In genomic region chr17:34027656-34028223, GRCm38 (mm10) we compare ENCODE assay signal across 7 mouse cellular contexts. TPM values are rescaled to one million over a fixed set of nuclear protein-coding genes. Genes with fewer than 3 reads are reported as not detected.
DNase-seq lines count a peak whose midpoint lies in the region; ATAC-seq lines count a peak whose summit lies in the region.

Gene H2-Ke6, minus strand, starts transcription at chr17:34028060.

- peaks cover 48% of the 10 kb centered on the region for H3K4me1 ChIP-seq in intestine, embryonic 14.5 days (replicated peaks; ENCODE audit: control insufficient read depth, insufficient read depth, low read length)
- H3K4me1 ChIP-seq in midbrain, embryonic 10.5 days: peaks cover 78% of the 10 kb centered on the region

- H3K4me2 ChIP-seq in intestine, embryonic 14.5 days (ENCODE audit: low read length): peak within 1 kb of the TSS; percentile 71

- peak; percentile 75 for ATAC-seq in intestine, embryonic 14.5 days (replicated peaks; ENCODE audit: low FRiP score, low TSS enrichment, low read depth)

- intact Hi-C loops in left cerebral cortex, postnatal 25 days (cut with DNase I): no loop called here

- H3K9me3 ChIP-seq in intestine, embryonic 14.5 days (ENCODE audit: control insufficient read depth, low read length): no peaks in the 10 kb centered on the region
- peaks cover 7% of the 10 kb centered on the region for H3K9me3 ChIP-seq in midbrain, embryonic 10.5 days (replicated peaks)

- H3K9ac ChIP-seq in intestine, embryonic 14.5 days (ENCODE audit: low read length): peak within 1 kb of the TSS; percentile 54

- peak within 1 kb of the TSS; percentile 66 for H3K27ac ChIP-seq in intestine, embryonic 14.5 days (ENCODE audit: low read depth)
- H3K27ac ChIP-seq in midbrain, embryonic 10.5 days (replicated peaks): peak within 1 kb of the TSS; percentile 100

- WGBS in intestine, embryonic 14.5 days: 1% methylated on average over 48 of the region's 49 CpGs
- under 1% methylated on average over 49 of the region's 49 CpGs for WGBS in midbrain, embryonic 10.5 days

- H3K27me3 ChIP-seq in intestine, embryonic 14.5 days (replicated peaks; ENCODE audit: control insufficient read depth, insufficient read depth, low read length): no peaks in the 10 kb centered on the region
- no peaks in the 10 kb centered on the region for H3K27me3 ChIP-seq in midbrain, embryonic 10.5 days (ENCODE audit: low read depth, poor library complexity, severe bottlenecking)

- H3K4me3 ChIP-seq in intestine, embryonic 14.5 days (ENCODE audit: low read depth, low read length): peak within 1 kb of the TSS; percentile 64
- H3K4me3 ChIP-seq in midbrain, embryonic 10.5 days: peak within 1 kb of the TSS; percentile 99

- DNase-seq in adrenal gland, adult 18-20 months (ENCODE audit: low spot score in 2 of 2): peak; percentile 89 to 91
- peak; percentile 97 for DNase-seq in embryo, embryonic 11 days
- DNase-seq in gastrocnemius, postnatal 25 days: peak; percentile 95
- peak; percentile 95 for DNase-seq in intestine, embryonic 14.5 days (ENCODE audit: low spot score)
- DNase-seq in left cerebral cortex, postnatal 25 days (ENCODE audit: low spot score in 2 of 2): peak; percentile 92 to 94
- DNase-seq in midbrain, embryonic 10.5 days (ENCODE audit: low spot score): peak; percentile 98
- DNase-seq in skeletal muscle tissue, adult 2 months (ENCODE audit: low read depth, low spot score): peak; percentile 87

- peaks cover 27% of the 10 kb centered on the region for H3K36me3 ChIP-seq in intestine, embryonic 14.5 days (ENCODE audit: control insufficient read depth, insufficient read depth, low read length)
- peaks cover 44% of the 10 kb centered on the region for H3K36me3 ChIP-seq in midbrain, embryonic 10.5 days

RNA-seq across cellular contexts. Expression of gene H2-Ke6, which starts in this region (rescaled TPM):
- 100 to 1,000 TPM; 246 to 274 TPM for total RNA-seq in adrenal gland, adult 18-20 months (2021)
- 10 to 100 TPM; 52.7 to 59.9 TPM for total RNA-seq in gastrocnemius, postnatal 25 days (2021)
- 49.7 and 53.6 TPM in 2 replicates for polyA plus RNA-seq in intestine, embryonic 14.5 days (2014; fragmentation: Nextera tagmentation; extraction: Ambion mirVana)
- total RNA-seq in left cerebral cortex, postnatal 25 days (2021): 10 to 100 TPM; 33.3 to 35.1 TPM
- polyA plus RNA-seq in midbrain, embryonic 10.5 days (2016; fragmentation: Nextera tagmentation; extraction: Ambion mirVana): 120 and 128 TPM in 2 replicates

Comparison
In these comparisons a context has a peak if more than half of its experiments do, and no peak if none do; other contexts are left out.
1. Peak in every context shown above with its lines: DNase-seq, ATAC-seq, H3K4me3 ChIP-seq and H3K27ac ChIP-seq.
2. RNA of gene H2-Ke6 (total RNA-seq): 246 to 274 TPM in adrenal gland, adult 18-20 months; 52.7 to 59.9 TPM in gastrocnemius, postnatal 25 days and 33.3 to 35.1 TPM in left cerebral cortex, postnatal 25 days; every median in the first group is over 4 times any median in the second.